Mouse (Mus musculus) liver, embryonic 11.5 days (tissue): ENCODE results near the gene Clec4a2. TPM values are rescaled to one million over a fixed set of nuclear protein-coding genes. Genes with fewer than 3 reads are reported as not detected.
"Not testable (repeated sequence)": the region's sequence is repeated elsewhere in the genome, so short reads cannot be mapped to it uniquely, and the experiment has no call there.

Experiments used
- ATAC-seq: fragments of 200-750 bp; cut with Nextera tagmentation; replicated peaks from 2 replicates; pipeline ENCODE4 v1.8.0; 2017; ENCODE audit warnings: moderate number of reproducible peaks, mild to moderate bottlenecking, moderate TSS enrichment, moderate library complexity; ENCODE audit not compliant: low FRiP score
- DNase-seq: peaks from one replicate; pipeline ENCODE4 v3.0.0-alpha.2; 2017; ENCODE audit warnings: low spot score
- H3K27ac ChIP-seq: fragments of 300-500 bp; sonication (generic); 2 replicates; pipeline ENCODE4 v1.5.1; 2014; ENCODE audit warnings: mild to moderate bottlenecking, low read depth, low read length, control low read depth
- H3K27me3 ChIP-seq: fragments of 300-500 bp; sonication (generic); replicated peaks from 2 replicates; pipeline ENCODE4 v1.6.1; 2014; ENCODE audit warnings: low read length, mixed read lengths; ENCODE audit not compliant: control insufficient read depth, insufficient read depth
- H3K36me3 ChIP-seq: fragments of 300-500 bp; sonication (generic); 2 replicates; pipeline ENCODE4 v1.6.1; 2014; ENCODE audit warnings: mild to moderate bottlenecking, low read length, moderate library complexity, mixed read lengths; ENCODE audit not compliant: control insufficient read depth, insufficient read depth
- H3K4me1 ChIP-seq: fragments of 300-500 bp; sonication (generic); replicated peaks from 2 replicates; pipeline ENCODE4 v1.6.1; 2014; ENCODE audit warnings: low read length, mixed read lengths; ENCODE audit not compliant: control insufficient read depth, insufficient read depth
- H3K4me2 ChIP-seq: fragments of 300-500 bp; sonication (generic); 2 replicates; pipeline ENCODE4 v1.6.1; 2014; ENCODE audit warnings: mild to moderate bottlenecking, control low read depth, moderate library complexity
- H3K4me3 ChIP-seq: fragments of 300-500 bp; sonication (generic); 2 replicates; pipeline ENCODE4 v1.5.1; 2014; ENCODE audit warnings: low read depth, low read length, control low read depth
- H3K9ac ChIP-seq: fragments of 300-500 bp; sonication (generic); 2 replicates; pipeline ENCODE4 v1.6.1; 2014; ENCODE audit warnings: low read depth, low read length, control low read depth
- H3K9me3 ChIP-seq: fragments of 300-500 bp; sonication (generic); 2 replicates; pipeline ENCODE4 v1.6.1; 2016; ENCODE audit warnings: low read length, inconsistent platforms, mixed read lengths; ENCODE audit not compliant: control insufficient read depth
- WGBS: fragments of 180-500 bp; shearing (Covaris S2); extraction: QIAGEN DNeasy Blood & Tissue Kit; methylation state at CpG from one replicate; pipeline ENCODE4 v1.1.7; 2014; 5-methylcytosine and 5-hydroxymethylcytosine counted together
- polyA plus RNA-seq: library from polyadenylated mRNA; unstranded; fragments of >200 nt; fragmentation: Nextera tagmentation; extraction: Ambion mirVana; gene quantifications from 2 replicates; pipeline ENCODE4 v1.2.1, GENCODE M21; 2014

Gene Clec4a2
- polyA plus RNA-seq, 1 experiment from 2014 or later: 2.9 TPM

DNA sequence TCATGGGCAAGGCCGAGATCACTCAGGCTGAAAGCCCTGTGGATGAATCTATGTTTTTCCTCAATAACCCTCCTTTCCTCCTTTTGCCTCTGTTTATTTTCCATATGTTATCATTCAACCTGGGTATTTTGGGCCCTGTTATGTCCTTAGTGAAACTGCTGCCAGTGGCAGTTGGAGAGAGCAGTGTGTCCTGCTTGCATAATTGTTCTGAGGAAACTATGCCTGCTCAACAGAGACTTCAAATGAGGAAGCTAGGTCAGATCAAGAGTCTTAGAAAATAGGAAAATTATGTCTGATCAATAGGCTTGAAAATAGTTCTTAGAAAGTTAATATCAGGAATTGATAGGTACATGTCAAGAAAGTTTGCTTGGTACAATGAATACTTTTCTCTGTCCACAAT is 69.3 kb downstream of the Clec4a2 start:
- no peak overlapping the region for H3K27ac ChIP-seq
- 90% methylated on average over 1 of the region's 1 CpGs for WGBS
- no peaks in the 10 kb centered on the region for H3K36me3 ChIP-seq
- ATAC-seq (no peak), DNase-seq (no peak)
- no peak overlapping the region for H3K4me2 ChIP-seq
- H3K4me1 ChIP-seq: no peaks in the 10 kb centered on the region
- no peaks in the 10 kb centered on the region for H3K27me3 ChIP-seq
- H3K4me3 ChIP-seq: no peak overlapping the region
- H3K9ac ChIP-seq: no peak overlapping the region
- H3K9me3 ChIP-seq: no peaks in the 10 kb centered on the region

DNA sequence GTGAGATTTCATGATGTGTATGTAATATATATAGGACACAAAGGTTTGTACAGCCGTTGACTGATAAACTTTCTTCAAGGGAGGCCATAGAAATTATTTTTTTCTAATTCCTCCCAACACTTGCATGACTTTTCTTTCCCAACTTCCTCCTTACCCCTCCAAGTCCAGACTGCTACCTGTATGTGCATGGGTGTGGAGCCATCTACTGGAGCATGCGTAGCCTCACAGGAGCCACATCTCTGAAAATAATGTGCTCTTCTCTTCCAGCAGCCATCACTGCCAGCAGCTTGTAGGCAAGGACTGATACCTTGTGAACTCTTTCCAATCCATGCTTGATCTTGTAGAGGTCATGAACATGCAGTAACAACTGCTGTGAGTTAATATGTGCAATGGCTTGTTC is 78.6 kb downstream of the Clec4a2 start:
- not testable (repeated sequence) for H3K4me1 ChIP-seq, H3K4me3 ChIP-seq, H3K27ac ChIP-seq, H3K4me2 ChIP-seq, H3K36me3 ChIP-seq, H3K27me3 ChIP-seq, H3K9me3 ChIP-seq, ATAC-seq, H3K9ac ChIP-seq, DNase-seq
- 70% methylated on average over 2 of the region's 2 CpGs for WGBS

Other genes with a start within 250 kb of the Clec4a2 start
- gene Necap1, start 232.0 kb upstream of the Clec4a2 start, polyA plus RNA-seq: 39.8 and 44.4 TPM in 2 replicates
- 3.2 and 3.6 TPM in 2 replicates for gene Clec4a1, start 184.6 kb upstream of the Clec4a2 start, polyA plus RNA-seq
- gene Clec4a3, start 153.9 kb upstream of the Clec4a2 start, polyA plus RNA-seq: 1.9 and 2.6 TPM in 2 replicates
- gene Clec4a4, start 116.1 kb upstream of the Clec4a2 start, polyA plus RNA-seq: 0.25 TPM in 1 of 2 replicates, not detected in the other
- gene Clec4b1, start 56.5 kb upstream of the Clec4a2 start, polyA plus RNA-seq: not detected in 2 replicates
- gene Clec4b2, start 66.5 kb downstream of the Clec4a2 start, polyA plus RNA-seq: not detected in 2 replicates
- gene Clec4n, start 123.4 kb downstream of the Clec4a2 start, polyA plus RNA-seq: 2.6 and 3.1 TPM in 2 replicates
- 0.92 and 1.8 TPM in 2 replicates for gene Clec4d, start 155.7 kb downstream of the Clec4a2 start, polyA plus RNA-seq
- 0.32 and 0.38 TPM in 2 replicates for gene Clec4e, start 183.4 kb downstream of the Clec4a2 start, polyA plus RNA-seq
- gene Vmn2r19, start 201.9 kb downstream of the Clec4a2 start, polyA plus RNA-seq: not detected in 2 replicates